In the genomic region with DNA sequence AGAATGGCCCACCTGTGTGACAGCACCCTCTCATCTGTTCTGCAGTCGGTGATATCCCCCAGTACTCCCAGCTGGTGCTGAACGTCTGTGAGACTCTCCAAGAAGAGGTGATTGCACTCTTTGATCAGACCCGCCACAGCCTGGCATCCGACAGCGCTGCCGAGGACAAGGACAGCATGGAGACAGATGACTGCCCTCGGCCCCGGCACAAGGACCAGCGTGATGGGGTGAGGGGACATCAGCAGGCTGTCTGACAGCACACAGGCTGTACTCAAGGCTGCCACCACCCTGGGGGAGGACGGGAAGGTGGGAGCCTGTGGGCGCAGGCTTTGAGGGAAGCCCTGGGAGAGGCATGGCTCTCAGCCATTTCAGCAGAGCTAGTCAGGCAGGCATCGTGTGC, we compare ENCODE assay signal across 17 mouse cellular contexts. TPM values are rescaled to one million over a fixed set of nuclear protein-coding genes. Genes with fewer than 3 reads are reported as not detected.
DNase-seq lines count a peak whose midpoint lies in the region; ATAC-seq and TF ChIP-seq lines count a peak whose summit lies in the region.
"Had no signal": no experiment of that assay in that cellular context is flagged by ENCODE, and none has a peak within 500 bp of the region (broad histone marks: within the 10 kb centered on the region; RNA-seq: fewer than 3 reads in every experiment).

No protein-coding gene starts in this region.

- peaks cover 51% of the 10 kb centered on the region for H3K36me3 ChIP-seq in heart, embryonic 11.5 days (ENCODE audit: control insufficient read depth, insufficient read depth, low read length)
- H3K36me3 ChIP-seq in lung, embryonic 15.5 days = peaks cover 83% of the 10 kb centered on the region
- peaks cover 57% of the 10 kb centered on the region; the same call in 1 of the 2 replicates for H3K36me3 ChIP-seq in lung, postnatal 0 days (ENCODE audit: insufficient read depth, low read length)
- H3K36me3 ChIP-seq in liver, postnatal 0 days (replicated peaks; ENCODE audit: insufficient read depth, low read length) = peaks cover 74% of the 10 kb centered on the region

- no peak overlapping the region for H3K4me2 ChIP-seq in heart, embryonic 11.5 days
- no peak overlapping the region for H3K4me2 ChIP-seq in lung, embryonic 15.5 days
- no peak overlapping the region for H3K4me2 ChIP-seq in lung, postnatal 0 days (replicated peaks; ENCODE audit: low read depth, low read length)
- H3K4me2 ChIP-seq in liver, postnatal 0 days (ENCODE audit: low read depth, low read length) = no peak overlapping the region
- H3K4me2 ChIP-seq: hindbrain, embryonic 15.5 days; liver, embryonic 13.5 days; stomach, embryonic 15.5 days had no signal

- TF ChIP-seq CTCF in lung, postnatal 0 days (IDR thresholded peaks at IDR 0.05) = no peak
- no peak for TF ChIP-seq CTCF in liver, postnatal 0 days (IDR thresholded peaks at IDR 0.05; ENCODE audit: low read depth)

- no peaks in the 10 kb centered on the region for H3K9me3 ChIP-seq in heart, embryonic 11.5 days (replicated peaks; ENCODE audit: control insufficient read depth, low read length)
- H3K9me3 ChIP-seq in lung, embryonic 15.5 days = no peaks in the 10 kb centered on the region
- no peaks in the 10 kb centered on the region for H3K9me3 ChIP-seq in lung, postnatal 0 days (ENCODE audit: low read length)
- H3K9me3 ChIP-seq in liver, postnatal 0 days (ENCODE audit: low read length) = no peaks in the 10 kb centered on the region
- H3K9me3 ChIP-seq: hindbrain, embryonic 15.5 days; liver, embryonic 13.5 days; stomach, embryonic 15.5 days had no signal

- H3K27me3 ChIP-seq in heart, embryonic 11.5 days (ENCODE audit: control insufficient read depth, insufficient read depth, low read length) = no peaks in the 10 kb centered on the region
- no peaks in the 10 kb centered on the region for H3K27me3 ChIP-seq in lung, embryonic 15.5 days
- no peaks in the 10 kb centered on the region for H3K27me3 ChIP-seq in lung, postnatal 0 days (replicated peaks; ENCODE audit: insufficient read depth, low read length)
- no peaks in the 10 kb centered on the region for H3K27me3 ChIP-seq in liver, postnatal 0 days (ENCODE audit: insufficient read depth, low read length)
- H3K27me3 ChIP-seq: hindbrain, embryonic 15.5 days; liver, embryonic 13.5 days; stomach, embryonic 15.5 days had no signal

- H3K27ac ChIP-seq in heart, embryonic 11.5 days (ENCODE audit: low read depth, low read length) = no peak overlapping the region
- H3K27ac ChIP-seq in lung, embryonic 15.5 days = no peak overlapping the region
- no peak overlapping the region for H3K27ac ChIP-seq in lung, postnatal 0 days (ENCODE audit: low read length)
- H3K27ac ChIP-seq in liver, postnatal 0 days (ENCODE audit: low read depth) = no peak overlapping the region
- H3K27ac ChIP-seq: hindbrain, embryonic 15.5 days; liver, embryonic 13.5 days; stomach, embryonic 15.5 days had no signal

- no peaks in the 10 kb centered on the region for H3K4me1 ChIP-seq in heart, embryonic 11.5 days (ENCODE audit: control insufficient read depth, insufficient read depth, low read length)
- H3K4me1 ChIP-seq in lung, embryonic 15.5 days = no peaks in the 10 kb centered on the region
- H3K4me1 ChIP-seq in lung, postnatal 0 days (ENCODE audit: insufficient read depth, low read depth, low read length) = no peaks in the 10 kb centered on the region
- H3K4me1 ChIP-seq in liver, postnatal 0 days (ENCODE audit: insufficient read depth) = no peaks in the 10 kb centered on the region
- H3K4me1 ChIP-seq: hindbrain, embryonic 15.5 days; liver, embryonic 13.5 days; stomach, embryonic 15.5 days had no signal

- intact Hi-C loops in heart, postnatal 14 days (cut with DNase I) = no loop called here

- WGBS in heart, embryonic 11.5 days (ENCODE audit: insufficient replicate concordance) = 64% methylated on average over 12 of the region's 12 CpGs
- 67% methylated on average over 12 of the region's 12 CpGs for WGBS in lung, embryonic 15.5 days
- WGBS in lung, postnatal 0 days = 60% methylated on average over 12 of the region's 12 CpGs
- 90% methylated on average over 12 of the region's 12 CpGs for WGBS in liver, postnatal 0 days (ENCODE audit: insufficient replicate concordance)

- no peak overlapping the region for H3K9ac ChIP-seq in heart, embryonic 11.5 days (ENCODE audit: low read depth, low read length)
- no peak overlapping the region for H3K9ac ChIP-seq in lung, embryonic 15.5 days
- no peak overlapping the region for H3K9ac ChIP-seq in lung, postnatal 0 days (replicated peaks; ENCODE audit: low read depth)
- H3K9ac ChIP-seq in liver, postnatal 0 days (replicated peaks) = no peak overlapping the region
- H3K9ac ChIP-seq: forebrain, postnatal 0 days; hindbrain, embryonic 15.5 days; liver, embryonic 13.5 days; stomach, embryonic 15.5 days had no signal

- peak; percentile 52 for DNase-seq in cerebellum, adult 11-12 months
- DNase-seq in cerebellum, adult 11 months = no peak
- DNase-seq in heart, postnatal 14 days = no peak
- no peak for DNase-seq in lung, postnatal 0 days (ENCODE audit: low spot score)
- no peak for DNase-seq in gastrocnemius, postnatal 10 days
- no peak for DNase-seq in liver, postnatal 0 days
- DNase-seq: forebrain, postnatal 0 days; heart, postnatal 36 days; liver, embryonic 13.5 days; lung, postnatal 14 days; spleen, adult 18-20 months; thymus, postnatal 14 days had no signal

- TF ChIP-seq EP300 in lung, postnatal 0 days (IDR thresholded peaks at IDR 0.05) = no peak
- no peak for TF ChIP-seq EP300 in liver, postnatal 0 days (IDR thresholded peaks at IDR 0.05; ENCODE audit: low read depth)

- ATAC-seq in heart, embryonic 11.5 days (replicated peaks; ENCODE audit: insufficient number of reproducible peaks, low FRiP score, low TSS enrichment) = peak; percentile 56; the same call in 1 of the 2 replicates
- ATAC-seq in lung, embryonic 15.5 days (ENCODE audit: borderline replicate concordance, extremely low read depth, low FRiP score, low TSS enrichment) = 0 out of 2 replicates have a peak, but pooled peaks have one; percentile 14
- ATAC-seq in lung, postnatal 0 days = no peak
- ATAC-seq in liver, postnatal 0 days = no peak
- ATAC-seq: forebrain, postnatal 0 days; intestine, postnatal 0 days had no signal

- no peak overlapping the region for H3K4me3 ChIP-seq in heart, embryonic 11.5 days (ENCODE audit: low read depth, low read length)
- no peak overlapping the region for H3K4me3 ChIP-seq in lung, embryonic 15.5 days
- H3K4me3 ChIP-seq in lung, postnatal 0 days (ENCODE audit: low read depth, low read length) = no peak overlapping the region
- no peak overlapping the region for H3K4me3 ChIP-seq in liver, postnatal 0 days (ENCODE audit: low read depth, low read length)
- H3K4me3 ChIP-seq: hindbrain, embryonic 15.5 days; liver, embryonic 13.5 days; stomach, embryonic 15.5 days had no signal

RNA-seq across cellular contexts. Expression of a gene that starts 22.0 kb away (rescaled TPM):
- polyA plus RNA-seq in heart, embryonic 11.5 days (2014; fragmentation: Nextera tagmentation; extraction: Ambion mirVana) = 78.8 and 80.2 TPM in 2 replicates
- total RNA-seq in heart, postnatal 14 days (2021) = 10 to 100 TPM; 50.6 to 56.2 TPM
- 74.3 and 80.3 TPM in 2 replicates for polyA plus RNA-seq in lung, embryonic 15.5 days (2015; fragmentation: Nextera tagmentation; extraction: Ambion mirVana)
- 58.9 and 64.9 TPM in 2 replicates for polyA plus RNA-seq in lung, postnatal 0 days (2015; fragmentation: Nextera tagmentation; extraction: Ambion mirVana)
- total RNA-seq in gastrocnemius, postnatal 10 days (2021) = 10 to 100 TPM; 32.2 to 37.9 TPM
- polyA plus RNA-seq in liver, postnatal 0 days (2015; fragmentation: Nextera tagmentation; extraction: Ambion mirVana) = 13.9 and 14.4 TPM in 2 replicates

RNA-seq across cellular contexts. Expression of a gene that starts 26.9 kb away (rescaled TPM):
- polyA plus RNA-seq in heart, embryonic 11.5 days (2014; fragmentation: Nextera tagmentation; extraction: Ambion mirVana) = 22.2 and 22.9 TPM in 2 replicates
- 10 to 100 TPM; 74.7 to 80.0 TPM for total RNA-seq in heart, postnatal 14 days (2021)
- polyA plus RNA-seq in lung, embryonic 15.5 days (2015; fragmentation: Nextera tagmentation; extraction: Ambion mirVana) = 21.2 and 24.2 TPM in 2 replicates
- 13.8 and 14.9 TPM in 2 replicates for polyA plus RNA-seq in lung, postnatal 0 days (2015; fragmentation: Nextera tagmentation; extraction: Ambion mirVana)
- total RNA-seq in gastrocnemius, postnatal 10 days (2021) = 10 to 100 TPM; 19.4 to 31.1 TPM
- polyA plus RNA-seq in liver, postnatal 0 days (2015; fragmentation: Nextera tagmentation; extraction: Ambion mirVana) = 7.6 and 8.2 TPM in 2 replicates

RNA-seq across cellular contexts. Expression of a gene that starts 51.0 kb away (rescaled TPM):
- polyA plus RNA-seq in heart, embryonic 11.5 days (2014; fragmentation: Nextera tagmentation; extraction: Ambion mirVana) = 34.2 and 37.4 TPM in 2 replicates
- total RNA-seq in heart, postnatal 14 days (2021) = 10 to 100 TPM; 20.9 to 22.1 TPM
- 28.2 and 30.4 TPM in 2 replicates for polyA plus RNA-seq in lung, embryonic 15.5 days (2015; fragmentation: Nextera tagmentation; extraction: Ambion mirVana)
- polyA plus RNA-seq in lung, postnatal 0 days (2015; fragmentation: Nextera tagmentation; extraction: Ambion mirVana) = 8.9 and 9.9 TPM in 2 replicates
- total RNA-seq in gastrocnemius, postnatal 10 days (2021) = 10 to 100 TPM; 15.9 to 18.1 TPM
- 6.2 and 7.5 TPM in 2 replicates for polyA plus RNA-seq in liver, postnatal 0 days (2015; fragmentation: Nextera tagmentation; extraction: Ambion mirVana)

RNA-seq across cellular contexts. Expression of a gene that starts 51.0 kb away (rescaled TPM):
- polyA plus RNA-seq in heart, embryonic 11.5 days (2014; fragmentation: Nextera tagmentation; extraction: Ambion mirVana) = 26.6 and 27.7 TPM in 2 replicates
- 10 to 100 TPM; 24.5 to 24.7 TPM for total RNA-seq in heart, postnatal 14 days (2021)
- polyA plus RNA-seq in lung, embryonic 15.5 days (2015; fragmentation: Nextera tagmentation; extraction: Ambion mirVana) = 28.8 and 31.9 TPM in 2 replicates
- polyA plus RNA-seq in lung, postnatal 0 days (2015; fragmentation: Nextera tagmentation; extraction: Ambion mirVana) = 24.1 TPM in 2 replicates
- 10 to 100 TPM; 17.3 to 18.3 TPM for total RNA-seq in gastrocnemius, postnatal 10 days (2021)
- 14.0 and 14.1 TPM in 2 replicates for polyA plus RNA-seq in liver, postnatal 0 days (2015; fragmentation: Nextera tagmentation; extraction: Ambion mirVana)

RNA-seq across cellular contexts. Expression of a gene that starts 54.9 kb away (rescaled TPM):
- polyA plus RNA-seq in heart, embryonic 11.5 days (2014; fragmentation: Nextera tagmentation; extraction: Ambion mirVana) = 19.5 and 21.3 TPM in 2 replicates
- total RNA-seq in heart, postnatal 14 days (2021) = 10 to 100 TPM; 11.4 to 12.1 TPM
- 37.7 and 46.9 TPM in 2 replicates for polyA plus RNA-seq in lung, embryonic 15.5 days (2015; fragmentation: Nextera tagmentation; extraction: Ambion mirVana)
- polyA plus RNA-seq in lung, postnatal 0 days (2015; fragmentation: Nextera tagmentation; extraction: Ambion mirVana) = 25.0 and 26.1 TPM in 2 replicates
- 10 to 100 TPM; 10.9 to 14.3 TPM for total RNA-seq in gastrocnemius, postnatal 10 days (2021)
- polyA plus RNA-seq in liver, postnatal 0 days (2015; fragmentation: Nextera tagmentation; extraction: Ambion mirVana) = 12.0 and 12.2 TPM in 2 replicates

Comparison
In these comparisons a context has a peak if more than half of its experiments do, and no peak if none do; other contexts are left out.
1. ATAC-seq: peak in heart, embryonic 11.5 days (single experiment) and lung, embryonic 15.5 days (single experiment); none in lung, postnatal 0 days (single experiment) and liver, postnatal 0 days (single experiment).